Mouse (Mus musculus): Measurements from ENCODE around the gene Olfr50.

The Olfr50 gene

GRCm38 (mm10) chr2:36790238-36790637 lies at the start of gene Olfr50:
Gene Olfr50 (plus strand): TSS chr2:36790538.
- DNase-seq (ENCODE audit: low read depth), result no peak

- no peak for DNase-seq (ENCODE audit: low read depth)
Observed at GRCm38 (mm10) chr2:36783976-36784375, 6.4 kb upstream of the Olfr50 start, which contains the start of gene Olfr348. Gene Olfr348 (plus strand): TSS chr2:36784276.

- DNase-seq (ENCODE audit: low read depth), result no peak
Observed at GRCm38 (mm10) chr2:36816932-36817331, 26.6 kb downstream of the Olfr50 start, which contains the start of gene Olfr3. Gene Olfr3 (minus strand): TSS chr2:36817032.

- DNase-seq (ENCODE audit: low read depth), result no peak
Observed at GRCm38 (mm10) chr2:36846010-36846409, 55.7 kb downstream of the Olfr50 start, which contains the start of gene Olfr350. Gene Olfr350 (plus strand): TSS chr2:36846310.
